Mouse (Mus musculus): Measurements from ENCODE around the gene Tyms. TPM values are rescaled to one million over a fixed set of nuclear protein-coding genes. Genes with fewer than 3 reads are reported as not detected.
A peak's percentile ranks its signal among the peaks of the same experiment; 100 is the strongest.

The Tyms gene
- total RNA-seq (2014; rRNA removed) (8.3 and 15.4 TPM in 2 replicates), polyA plus RNA-seq (2015; fragmentation: Nextera tagmentation; extraction: Ambion mirVana) (35.2 and 36.2 TPM in 2 replicates)

DNA sequence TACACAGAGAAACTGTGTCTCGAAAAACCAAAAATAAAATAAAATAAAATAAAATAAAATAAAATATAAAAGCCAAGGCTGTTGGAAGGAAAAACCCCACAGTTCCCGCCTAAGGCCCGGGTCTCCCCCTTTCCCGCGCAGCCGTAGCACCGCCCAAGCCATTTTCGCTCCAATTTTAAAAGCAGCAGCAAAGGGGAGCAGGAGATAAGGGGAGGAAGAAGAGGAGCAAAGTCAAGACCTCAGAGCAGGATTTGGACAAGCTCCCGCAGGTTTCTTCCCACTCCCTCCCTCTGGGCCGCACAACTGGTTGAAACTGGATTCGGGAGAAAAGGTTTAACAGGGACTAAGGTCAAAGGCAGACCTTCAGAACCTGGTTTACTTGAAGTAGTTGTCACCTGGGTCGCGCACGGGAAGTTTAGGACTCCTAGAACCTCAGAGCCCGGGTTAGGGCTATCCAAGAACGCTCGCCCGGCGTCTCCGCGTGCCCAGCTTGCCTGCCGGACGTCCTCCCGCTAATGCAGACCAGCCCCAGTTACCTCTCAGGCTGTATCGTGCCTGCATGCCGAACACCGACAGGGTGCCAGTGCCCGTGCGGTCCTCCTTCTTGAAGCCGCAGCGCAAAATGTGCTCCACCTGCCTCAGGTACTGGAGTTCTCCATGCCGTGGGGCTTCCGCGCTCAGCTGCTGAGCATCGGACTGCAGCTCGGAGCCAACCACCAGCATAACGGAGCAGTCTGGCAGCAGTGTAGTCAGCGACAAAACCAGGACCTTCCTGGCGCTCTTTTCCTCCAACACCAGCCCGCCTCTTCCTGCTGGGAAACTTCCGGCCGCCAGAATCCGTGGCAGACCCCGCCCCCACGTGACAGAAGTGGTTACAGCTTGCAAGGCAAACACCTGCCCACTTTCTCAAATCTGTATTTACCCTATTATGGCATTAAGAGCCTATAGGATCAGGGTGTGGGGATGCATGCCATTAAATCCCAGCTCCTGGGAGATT, at the start of gene Tyms:
TSS of gene Tyms (minus strand) at position 793 of the 997 bp plus-strand sequence.
- ATAC-seq (peak; percentile 93), DNase-seq (ENCODE audit: low spot score) (peak; percentile 86)

DNA sequence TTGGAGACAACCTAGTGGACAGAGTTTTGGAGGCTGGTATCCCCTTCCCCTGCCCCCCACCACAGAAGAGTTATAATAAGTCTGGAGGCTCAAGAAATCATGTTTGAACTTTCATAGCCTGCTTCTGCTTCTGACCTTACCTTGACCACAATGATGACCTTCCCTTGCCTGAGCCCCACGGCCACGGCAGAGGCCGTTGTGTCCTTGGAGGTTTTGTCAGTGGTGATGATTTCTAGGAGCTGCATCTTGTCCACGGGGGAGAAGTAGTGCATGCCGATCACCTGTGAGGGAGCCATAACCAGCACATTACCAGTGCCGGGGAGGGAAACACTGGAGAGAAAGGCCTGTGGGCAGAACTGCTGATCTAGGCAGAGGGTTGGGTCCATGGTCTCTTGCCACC, 49.1 kb upstream of the Tyms start:
- no peak overlapping the region for H3K27ac ChIP-seq
- H3K9ac ChIP-seq (replicated peaks; ENCODE audit: low read length) = no peak overlapping the region
- H3K27me3 ChIP-seq (ENCODE audit: insufficient read depth, low read length) = no peaks in the 10 kb centered on the region
- peaks cover 52% of the 10 kb centered on the region for H3K36me3 ChIP-seq (ENCODE audit: insufficient read depth, low read length)
- DNase-seq (ENCODE audit: low spot score) (no peak), ATAC-seq (no peak)
- H3K4me2 ChIP-seq (ENCODE audit: low read depth, low read length) = no peak overlapping the region
- no peaks in the 10 kb centered on the region for H3K9me3 ChIP-seq (ENCODE audit: low read length)
- no peak for TF ChIP-seq CTCF (IDR thresholded peaks at IDR 0.05; ENCODE audit: low read depth)
- H3K4me1 ChIP-seq (ENCODE audit: insufficient read depth, low read length) = no peaks in the 10 kb centered on the region
- no peak overlapping the region for H3K4me3 ChIP-seq (ENCODE audit: low read length)
- 91% methylated on average over 6 of the region's 6 CpGs for WGBS

More for the DNA sequence above, at the start of gene Tyms:
- H3K36me3 ChIP-seq (ENCODE audit: insufficient read depth, low read length) = peaks cover 3% of the 10 kb centered on the region; the same call in 1 of the 2 replicates
- no peaks in the 10 kb centered on the region for H3K27me3 ChIP-seq (ENCODE audit: insufficient read depth, low read length)
- peak within 1 kb of the TSS; percentile 55 for H3K9ac ChIP-seq (replicated peaks; ENCODE audit: low read length)
- WGBS = 1% methylated on average over 45 of the region's 45 CpGs
- peak; percentile 38 for TF ChIP-seq CTCF (IDR thresholded peaks at IDR 0.05; ENCODE audit: low read depth)
- no peaks in the 10 kb centered on the region for H3K4me1 ChIP-seq (ENCODE audit: insufficient read depth, low read length)
- no peaks in the 10 kb centered on the region for H3K9me3 ChIP-seq (ENCODE audit: low read length)
- H3K4me3 ChIP-seq (ENCODE audit: low read length) = peak within 1 kb of the TSS; percentile 56
- H3K27ac ChIP-seq = peak within 1 kb of the TSS; percentile 49
- H3K4me2 ChIP-seq (ENCODE audit: low read depth, low read length) = peak within 1 kb of the TSS; percentile 80

DNA sequence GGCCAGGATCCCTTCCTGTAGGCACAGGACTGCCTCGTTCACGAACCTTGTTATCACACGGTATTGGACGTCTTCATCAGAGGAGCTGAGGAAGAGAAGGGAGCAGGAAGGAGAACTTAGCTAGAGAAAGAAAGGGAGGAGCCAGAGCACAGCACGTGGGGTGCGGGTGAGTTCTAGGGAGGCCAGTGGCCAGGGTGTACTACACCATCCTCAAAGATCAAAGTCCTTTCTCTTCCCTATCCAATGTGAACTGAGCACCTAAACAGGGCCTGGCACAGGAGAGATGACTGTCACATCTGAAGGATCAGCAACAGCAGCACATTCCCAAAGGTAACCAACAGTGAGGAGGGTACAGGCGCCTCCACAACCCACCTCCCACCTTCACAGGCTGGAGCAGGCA, 46.7 kb upstream of the Tyms start:
- DNase-seq (ENCODE audit: low spot score) = no peak
- H3K36me3 ChIP-seq (ENCODE audit: insufficient read depth, low read length) = peaks cover 54% of the 10 kb centered on the region
- no peaks in the 10 kb centered on the region for H3K4me1 ChIP-seq (ENCODE audit: insufficient read depth, low read length)
- no peak overlapping the region for H3K27ac ChIP-seq
- no peak for TF ChIP-seq CTCF (IDR thresholded peaks at IDR 0.05; ENCODE audit: low read depth)
- no peak overlapping the region for H3K4me3 ChIP-seq (ENCODE audit: low read length)
- no peak overlapping the region for H3K4me2 ChIP-seq (ENCODE audit: low read depth, low read length)
- H3K9ac ChIP-seq (replicated peaks; ENCODE audit: low read length) = no peak overlapping the region
- no peaks in the 10 kb centered on the region for H3K9me3 ChIP-seq (ENCODE audit: low read length)
- 81% methylated on average over 7 of the region's 7 CpGs for WGBS
- no peak for ATAC-seq
- no peaks in the 10 kb centered on the region for H3K27me3 ChIP-seq (ENCODE audit: insufficient read depth, low read length)

DNA sequence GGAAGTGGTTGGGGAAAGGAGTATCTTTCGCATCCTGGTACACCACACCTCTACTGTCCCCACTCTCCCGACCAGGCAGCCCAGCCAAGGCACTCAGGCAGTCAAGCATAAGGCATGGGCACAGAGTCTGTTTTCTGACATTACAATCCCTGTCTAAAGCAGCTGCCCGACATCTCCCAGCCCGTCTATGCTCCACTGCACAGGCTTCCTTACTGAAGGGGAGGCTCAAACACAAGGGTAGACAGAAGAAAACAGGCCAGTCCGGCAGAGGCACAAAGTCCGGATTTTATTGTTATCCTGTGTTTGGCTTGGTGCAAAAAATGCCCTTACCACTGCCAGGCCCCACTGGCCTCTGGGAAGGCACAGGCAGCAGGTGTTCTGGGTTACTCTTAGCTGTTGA, 45.7 kb upstream of the Tyms start:
- no peaks in the 10 kb centered on the region for H3K27me3 ChIP-seq (ENCODE audit: insufficient read depth, low read length)
- H3K4me1 ChIP-seq (ENCODE audit: insufficient read depth, low read length) = peaks cover 2% of the 10 kb centered on the region; the same call in 1 of the 2 replicates
- 76% methylated on average over 6 of the region's 6 CpGs for WGBS
- no peak overlapping the region for H3K27ac ChIP-seq
- DNase-seq (ENCODE audit: low spot score) (no peak), ATAC-seq (no peak)
- H3K9ac ChIP-seq (replicated peaks; ENCODE audit: low read length) = no peak overlapping the region
- peaks cover 49% of the 10 kb centered on the region for H3K36me3 ChIP-seq (ENCODE audit: insufficient read depth, low read length)
- no peak for TF ChIP-seq CTCF (IDR thresholded peaks at IDR 0.05; ENCODE audit: low read depth)
- H3K9me3 ChIP-seq (ENCODE audit: low read length) = no peaks in the 10 kb centered on the region
- H3K4me3 ChIP-seq (ENCODE audit: low read length) = no peak overlapping the region
- no peak overlapping the region for H3K4me2 ChIP-seq (ENCODE audit: low read depth, low read length)

DNA sequence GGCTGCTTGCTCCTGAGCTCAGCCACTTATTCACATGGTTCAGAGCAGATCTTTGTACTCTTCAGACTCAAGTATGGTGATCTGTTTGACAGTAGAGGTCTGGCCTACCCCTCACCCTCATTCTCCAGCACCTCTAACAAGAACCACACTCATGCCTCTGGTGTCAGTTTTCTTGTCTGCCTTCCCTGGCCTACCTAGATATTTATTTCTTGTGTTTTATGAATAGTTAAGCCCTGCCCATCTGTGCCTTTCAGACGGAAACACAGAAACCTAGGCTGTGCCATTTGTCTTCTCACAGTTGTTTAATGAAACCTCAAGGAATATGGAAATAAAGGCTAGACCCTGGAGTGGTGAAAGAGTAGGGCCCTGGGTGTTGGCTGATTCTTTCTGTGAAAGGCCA, 44.6 kb upstream of the Tyms start:
- no peak overlapping the region for H3K9ac ChIP-seq (replicated peaks; ENCODE audit: low read length)
- WGBS = 82% methylated on average over 1 of the region's 1 CpGs
- H3K27ac ChIP-seq = no peak overlapping the region
- peaks cover 4% of the 10 kb centered on the region; the same call in 1 of the 2 replicates for H3K4me1 ChIP-seq (ENCODE audit: insufficient read depth, low read length)
- no peak overlapping the region for H3K4me3 ChIP-seq (ENCODE audit: low read length)
- H3K9me3 ChIP-seq (ENCODE audit: low read length) = no peaks in the 10 kb centered on the region
- DNase-seq (ENCODE audit: low spot score) (no peak), ATAC-seq (no peak)
- H3K36me3 ChIP-seq (ENCODE audit: insufficient read depth, low read length) = peaks cover 46% of the 10 kb centered on the region
- no peak overlapping the region for H3K4me2 ChIP-seq (ENCODE audit: low read depth, low read length)
- H3K27me3 ChIP-seq (ENCODE audit: insufficient read depth, low read length) = no peaks in the 10 kb centered on the region
- TF ChIP-seq CTCF (IDR thresholded peaks at IDR 0.05; ENCODE audit: low read depth) = no peak

DNA sequence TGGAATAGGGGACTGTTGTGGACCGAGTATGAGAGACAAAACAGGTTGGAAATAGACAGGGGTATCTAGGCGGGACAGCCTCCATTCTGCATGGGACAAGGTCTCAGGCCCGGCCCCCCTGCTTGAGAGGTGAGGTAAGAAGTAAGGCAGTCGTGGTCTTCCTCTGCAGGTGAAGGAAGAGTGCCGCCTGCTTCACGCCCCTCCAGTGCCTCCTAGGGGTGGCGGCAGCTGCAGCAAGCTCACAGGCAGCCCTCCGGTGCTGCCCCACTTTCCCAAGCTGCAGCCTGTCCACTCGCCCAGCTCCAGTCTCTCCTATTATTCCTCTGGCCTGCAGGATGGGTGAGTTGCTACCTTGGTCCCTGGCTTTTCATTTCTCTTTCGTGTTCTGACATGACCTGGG, 42.3 kb upstream of the Tyms start:
- no peak for DNase-seq (ENCODE audit: low spot score)
- H3K4me2 ChIP-seq (ENCODE audit: low read depth, low read length) = no peak overlapping the region
- TF ChIP-seq CTCF (IDR thresholded peaks at IDR 0.05; ENCODE audit: low read depth) = peak; percentile 43; the same call in 1 of the 2 replicates
- no peak overlapping the region for H3K9ac ChIP-seq (replicated peaks; ENCODE audit: low read length)
- H3K9me3 ChIP-seq (ENCODE audit: low read length) = no peaks in the 10 kb centered on the region
- peaks cover 12% of the 10 kb centered on the region for H3K4me1 ChIP-seq (ENCODE audit: insufficient read depth, low read length)
- no peak overlapping the region for H3K4me3 ChIP-seq (ENCODE audit: low read length)
- WGBS = 51% methylated on average over 10 of the region's 10 CpGs
- ATAC-seq = no peak
- H3K27me3 ChIP-seq (ENCODE audit: insufficient read depth, low read length) = no peaks in the 10 kb centered on the region
- H3K36me3 ChIP-seq (ENCODE audit: insufficient read depth, low read length) = peaks cover 25% of the 10 kb centered on the region
- no peak overlapping the region for H3K27ac ChIP-seq
